Mouse (Mus musculus) megakaryocyte, embryonic 14.5 days (primary cell): ENCODE data around the gene Galnt10.

Experiments
- FLI1 ChIP-seq: IDR thresholded peaks from 2 replicates; pipeline ENCODE4 v1.6.1; 2012; ENCODE audit warnings: low read length, inconsistent platforms, mixed read lengths
- GATA1 ChIP-seq: IDR thresholded peaks from 3 replicates; pipeline ENCODE4 v1.6.1; 2012; ENCODE audit warnings: mixed read lengths, low read length, inconsistent platforms, borderline replicate concordance

- TF ChIP-seq GATA1 (no peak), FLI1 (no peak)
Observed at GRCm38 (mm10) chr11:57732410-57733281, 87.4 kb downstream of the Galnt10 start.
